Mouse (Mus musculus) skeletal muscle tissue, adult 2 months (tissue): ENCODE results near the gene Gde1.

Experiments
- DNase-seq: peaks from one replicate; pipeline ENCODE4 v3.0.0-alpha.2; 2012; ENCODE audit warnings: low read depth, low spot score

Gde1 gene

GRCm38 (mm10) chr7:118705101-118705961, at the start of gene Gde1:
Gene Gde1, minus strand, starts transcription at chr7:118705778.
- peak; percentile 85 for DNase-seq

- no peak for DNase-seq
These were observed 46.0 kb upstream of the Gde1 start for GRCm38 (mm10) chr7:118751625-118752024.

GRCm38 (mm10) chr7:118749706-118750105, 44.1 kb upstream of the Gde1 start:
- no peak for DNase-seq

- no peak for DNase-seq
These were observed 42.5 kb upstream of the Gde1 start for GRCm38 (mm10) chr7:118747891-118748672.

- no peak for DNase-seq
These were observed 39.2 kb upstream of the Gde1 start for GRCm38 (mm10) chr7:118744766-118745165.

GRCm38 (mm10) chr7:118742278-118742677, 36.7 kb upstream of the Gde1 start:
- no peak for DNase-seq

- peak; percentile 93 for DNase-seq
These were observed 35.2 kb upstream of the Gde1 start for GRCm38 (mm10) chr7:118740532-118741338.

GRCm38 (mm10) chr7:118739975-118740531, 34.5 kb upstream of the Gde1 start, which contains the start of gene Vps35l:
Gene Vps35l, plus strand, starts transcription at chr7:118740226.
- peak; percentile 76 for DNase-seq

GRCm38 (mm10) chr7:118738730-118739129, 33.2 kb upstream of the Gde1 start:
- no peak for DNase-seq

- DNase-seq: no peak
These were observed 27.6 kb upstream of the Gde1 start for GRCm38 (mm10) chr7:118733225-118733624.

GRCm38 (mm10) chr7:118731781-118732180, 26.2 kb upstream of the Gde1 start:
- DNase-seq: peak; percentile 54

- no peak for DNase-seq
These were observed 23.4 kb upstream of the Gde1 start for GRCm38 (mm10) chr7:118728846-118729587.

- no peak for DNase-seq
These were observed 19.9 kb upstream of the Gde1 start for GRCm38 (mm10) chr7:118725459-118725858.

GRCm38 (mm10) chr7:118723927-118724326, 18.3 kb upstream of the Gde1 start:
- DNase-seq: no peak

GRCm38 (mm10) chr7:118718066-118718465, 12.5 kb upstream of the Gde1 start:
- DNase-seq: no peak

- no peak for DNase-seq
These were observed 9.3 kb upstream of the Gde1 start for GRCm38 (mm10) chr7:118714873-118715272.

- peak; percentile 93 for DNase-seq
These were observed 6.9 kb upstream of the Gde1 start, which contains the start of gene Ccp110 for GRCm38 (mm10) chr7:118712228-118713173. Gene Ccp110, plus strand, starts transcription at chr7:118712552.

GRCm38 (mm10) chr7:118710776-118711175, 5.2 kb upstream of the Gde1 start:
- DNase-seq: no peak

- DNase-seq: no peak
These were observed 2.4 kb upstream of the Gde1 start for GRCm38 (mm10) chr7:118708002-118708401.
